Mouse (Mus musculus) right cerebral cortex, adult 2 months (tissue): Measurements from ENCODE around the gene Stk17b.
"Not testable (repeated sequence)": the region's sequence is repeated elsewhere in the genome, so short reads cannot be mapped to it uniquely, and the experiment has no call there.

Experiments
- DNase-seq, 2 experiments: peaks; one replicate each; pipeline ENCODE4 v3.0.0; 2021 to 2022; ENCODE audit warnings: low spot score in 2 of 2

Stk17b gene

DNA sequence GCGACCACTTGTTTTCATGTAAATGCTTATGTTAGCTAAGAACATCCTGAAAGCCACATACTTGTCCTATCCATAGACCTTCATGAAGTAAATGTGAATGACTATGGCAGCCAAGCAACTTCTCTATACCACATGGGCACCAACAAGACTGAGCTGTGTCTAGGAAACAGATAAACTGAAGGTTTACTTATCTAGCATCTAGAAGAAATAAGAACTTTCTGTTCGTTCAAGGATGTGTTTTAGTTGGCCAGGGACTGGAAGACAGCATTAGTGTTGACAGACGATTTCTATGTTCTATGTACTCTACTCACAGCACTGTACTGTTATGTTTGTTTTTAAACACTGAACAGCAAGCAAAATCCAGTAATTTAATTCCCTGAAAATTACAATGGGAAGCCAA, 2.9 kb downstream of the Stk17b start:
- no peak for DNase-seq

DNA sequence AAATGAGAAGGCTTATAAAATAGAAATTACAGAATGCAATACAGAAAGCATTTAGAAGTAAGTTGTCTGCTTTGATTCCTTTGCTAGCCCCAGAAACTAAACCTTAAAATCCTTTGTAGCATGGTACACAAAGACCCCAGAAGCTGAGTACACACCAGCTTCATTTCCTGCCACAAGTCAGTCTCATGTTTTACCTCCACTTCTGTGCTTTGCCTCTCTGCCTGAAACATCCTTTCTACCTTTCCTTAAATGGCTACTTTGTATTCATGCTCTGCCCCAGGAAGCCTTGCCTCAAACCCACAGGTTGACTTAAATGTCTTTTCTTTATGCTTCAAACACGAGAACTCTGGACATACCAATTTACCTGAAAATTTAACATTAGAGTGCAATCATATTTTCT, 3.7 kb downstream of the Stk17b start:
- DNase-seq, result no peak

GRCm38 (mm10) chr1:53776176-53776905, 8.7 kb downstream of the Stk17b start:
- DNase-seq, result no peak

DNA sequence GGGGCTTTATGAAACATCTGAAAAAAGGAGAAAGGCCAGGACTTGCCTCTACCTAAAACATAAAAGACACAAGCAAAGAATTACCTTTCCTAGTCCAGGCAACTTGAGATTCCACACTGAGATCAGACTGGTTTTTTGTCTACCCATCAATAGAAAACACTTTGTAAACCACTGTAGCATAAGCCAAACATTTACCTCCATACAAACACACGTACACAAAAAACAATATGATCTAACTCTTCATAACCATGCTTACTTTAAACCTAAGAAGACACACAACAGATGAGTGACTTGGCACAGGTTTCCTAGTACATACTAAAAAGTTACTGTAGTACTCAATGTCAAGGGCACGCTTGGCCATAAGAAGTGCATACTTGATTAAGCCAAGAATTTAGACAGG, 9.5 kb downstream of the Stk17b start:
- no peak for DNase-seq

DNA sequence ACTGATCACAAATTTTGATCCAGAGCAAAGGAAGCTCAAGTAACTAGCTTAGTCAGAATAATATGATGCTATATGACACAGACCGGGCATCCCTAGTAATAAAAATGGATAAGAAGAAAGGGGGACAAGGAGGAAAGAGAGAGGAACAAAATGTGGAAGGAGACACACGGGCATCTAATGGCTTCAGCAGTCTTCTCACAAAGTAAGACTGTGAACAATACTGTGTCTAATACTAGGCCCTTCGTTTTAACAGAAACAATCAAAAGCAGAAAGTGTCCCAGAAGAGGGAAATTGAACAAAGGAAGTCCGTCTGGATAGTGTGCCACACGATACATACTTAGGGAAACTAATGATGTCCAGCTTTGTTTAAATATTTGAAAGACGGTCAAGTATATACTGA, 10.0 kb downstream of the Stk17b start:
- DNase-seq, result no peak

- no peak for DNase-seq
Observed at GRCm38 (mm10) chr1:53774571-53774970, 10.5 kb downstream of the Stk17b start.

GRCm38 (mm10) chr1:53773994-53774393, 11.0 kb downstream of the Stk17b start:
- no peak for DNase-seq

GRCm38 (mm10) chr1:53772967-53773366, 12.1 kb downstream of the Stk17b start:
- no peak for DNase-seq

GRCm38 (mm10) chr1:53771476-53771875, 13.5 kb downstream of the Stk17b start:
- DNase-seq, result no peak

DNA sequence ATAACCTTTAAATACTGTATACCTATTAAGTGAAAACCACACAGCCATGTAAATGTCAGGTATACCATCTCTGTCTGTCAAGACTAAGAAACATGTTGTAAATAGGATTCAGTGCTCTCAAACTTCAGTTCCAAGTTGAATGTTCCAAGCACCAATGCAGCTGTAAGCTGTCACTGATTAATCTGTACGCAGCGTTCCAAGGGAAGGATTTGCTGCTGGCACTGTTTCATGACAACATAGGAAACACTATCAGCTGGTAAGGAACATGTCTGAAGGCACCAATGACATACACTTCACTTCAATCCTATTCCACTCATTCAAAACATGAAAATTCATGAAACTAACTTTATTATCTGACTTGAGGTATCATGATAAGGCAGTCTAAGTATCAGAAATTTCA, 18.9 kb downstream of the Stk17b start:
- no peak for DNase-seq

DNA sequence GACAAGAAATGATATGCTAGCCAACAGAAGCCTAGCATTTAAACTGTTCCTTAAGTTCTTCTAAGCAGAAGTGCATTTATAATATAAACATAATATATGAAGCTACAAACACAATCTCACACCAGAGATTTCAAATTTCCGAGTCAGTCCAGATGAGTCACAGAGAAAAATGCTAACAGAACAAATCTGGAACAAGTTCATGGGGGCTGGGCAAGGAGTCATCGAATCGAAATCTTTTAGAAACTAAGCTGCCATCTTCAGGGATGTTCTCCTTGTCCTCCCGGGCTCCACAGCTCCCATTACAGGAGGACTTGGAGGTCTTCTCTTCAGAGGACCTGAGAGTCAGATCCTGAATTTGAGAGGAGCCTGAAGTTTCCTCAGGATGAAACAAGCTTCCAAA, 27.7 kb downstream of the Stk17b start:
- DNase-seq, result no peak

DNA sequence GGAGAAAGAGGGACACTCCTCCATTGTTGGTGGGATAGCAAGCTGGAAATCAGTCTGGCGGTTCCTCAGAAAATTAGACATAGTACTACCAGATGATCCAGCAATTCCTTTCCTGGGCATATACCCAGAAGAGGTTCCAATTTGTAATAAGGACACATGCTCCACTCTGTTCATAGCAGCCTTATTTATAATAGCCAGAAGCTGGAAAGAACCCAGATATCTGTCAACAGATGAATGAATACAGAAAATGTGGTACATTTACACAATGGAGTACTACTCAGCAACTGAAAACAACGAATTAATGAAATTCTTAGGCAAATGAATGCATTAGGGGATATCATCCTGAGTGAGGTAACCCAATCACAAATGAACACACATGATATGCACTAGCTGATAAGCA, 31.5 kb downstream of the Stk17b start:
- DNase-seq, result not testable (repeated sequence)

DNA sequence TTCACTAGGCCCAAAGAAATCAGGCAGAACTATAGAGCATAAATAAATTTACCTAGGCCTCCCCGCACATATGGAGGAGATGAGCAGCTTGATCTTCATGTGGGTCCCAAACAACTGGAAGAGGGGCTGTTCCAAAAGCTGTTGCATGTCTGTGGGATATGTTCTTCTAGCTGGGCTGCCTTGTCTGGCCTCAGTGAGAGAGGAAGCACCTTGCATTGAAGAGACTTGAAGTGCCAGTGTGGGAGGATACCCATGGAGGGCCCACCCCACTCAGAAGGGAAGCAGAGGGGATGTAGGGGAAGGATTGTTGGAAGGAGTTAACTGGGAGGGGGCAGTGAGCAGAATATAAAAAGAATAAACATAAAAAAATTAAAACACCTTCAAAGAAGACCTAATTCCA, 33.9 kb downstream of the Stk17b start:
- no peak for DNase-seq

DNA sequence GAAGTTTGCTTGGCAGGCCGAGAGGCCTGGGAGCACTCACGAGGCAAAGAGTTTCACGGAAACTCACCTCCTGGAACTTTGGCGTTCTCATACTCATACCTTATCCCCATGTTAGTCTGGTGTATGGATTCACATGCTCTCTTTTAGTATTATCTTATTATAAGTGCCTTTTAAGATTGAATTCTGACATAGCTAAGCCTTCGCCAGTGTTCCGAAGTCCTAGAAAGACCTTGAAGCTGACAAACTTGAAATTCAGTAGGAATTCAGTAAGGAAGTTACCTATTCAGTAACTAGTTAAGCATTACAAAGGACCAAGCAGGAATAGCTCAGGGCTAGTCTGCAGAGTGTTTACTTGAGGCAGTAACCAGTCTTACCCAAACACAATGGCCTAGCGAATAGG, 34.3 kb downstream of the Stk17b start:
- not testable (repeated sequence) for DNase-seq

- DNase-seq, result not testable (repeated sequence)
Observed at GRCm38 (mm10) chr1:53749881-53750385, 35.1 kb downstream of the Stk17b start.

GRCm38 (mm10) chr1:53748571-53748970, 36.5 kb downstream of the Stk17b start:
- DNase-seq, result no peak

- DNase-seq, result no peak
Observed at GRCm38 (mm10) chr1:53746001-53746400, 39.0 kb downstream of the Stk17b start.

DNA sequence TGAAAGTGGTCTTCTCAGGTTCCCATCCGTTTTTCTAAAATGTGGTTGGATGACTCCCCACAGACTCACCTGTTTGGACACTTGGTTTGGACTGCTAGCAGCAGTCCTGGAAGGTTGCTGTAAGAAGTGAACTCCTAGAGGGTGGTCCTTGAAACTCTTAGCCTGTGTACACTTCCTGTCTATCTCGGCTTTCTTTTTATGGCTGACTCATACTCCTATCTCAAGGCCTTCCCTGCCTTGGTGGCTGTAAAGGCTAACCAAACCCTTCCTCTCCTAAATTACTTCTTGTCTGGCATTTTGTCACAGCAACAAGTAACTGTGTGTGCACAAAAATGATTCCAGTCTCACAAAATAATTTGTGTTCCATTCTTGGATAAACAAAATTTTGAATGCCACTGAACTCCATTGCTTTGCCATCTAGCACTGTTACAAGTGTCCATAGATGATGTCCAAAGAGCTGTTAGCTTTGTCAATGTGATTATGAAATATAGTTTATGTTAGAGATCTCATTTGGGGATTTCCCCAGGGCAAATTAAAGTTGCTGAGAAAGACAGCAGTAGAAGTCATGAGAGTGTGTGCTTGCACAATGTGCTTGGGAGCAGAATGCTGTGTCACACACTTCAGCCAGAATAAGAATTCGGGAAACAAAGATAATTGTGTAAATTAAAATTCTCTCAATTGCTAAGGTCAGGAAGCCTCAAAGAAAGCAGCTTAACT, 43.1 kb downstream of the Stk17b start:
- no peak for DNase-seq

DNA sequence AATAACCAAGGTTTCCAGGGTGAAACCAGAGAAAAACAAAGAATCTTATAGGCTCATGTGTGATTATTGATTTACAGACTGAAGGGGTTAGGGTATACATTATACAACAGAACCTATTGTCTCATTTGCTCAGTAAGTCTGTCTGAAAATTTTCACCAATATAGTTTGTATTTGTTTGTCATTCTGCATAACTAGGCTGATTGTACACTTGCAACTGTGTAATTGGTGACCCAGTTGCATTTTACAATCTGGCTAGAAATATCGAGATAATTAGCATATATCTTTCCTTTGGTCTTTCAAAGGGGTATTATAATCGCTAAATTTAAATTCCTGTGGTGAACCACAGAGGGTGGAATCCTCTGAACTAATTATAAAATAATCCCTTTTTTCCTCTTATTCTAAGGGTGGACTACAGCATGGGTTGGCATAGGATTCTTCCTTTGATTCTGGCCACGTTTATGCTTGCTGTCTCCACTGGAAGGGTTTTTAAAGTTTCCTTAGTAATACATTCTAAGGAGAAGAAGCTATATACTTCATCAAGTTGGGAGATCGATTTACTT, 44.2 kb downstream of the Stk17b start:
- no peak for DNase-seq

DNA sequence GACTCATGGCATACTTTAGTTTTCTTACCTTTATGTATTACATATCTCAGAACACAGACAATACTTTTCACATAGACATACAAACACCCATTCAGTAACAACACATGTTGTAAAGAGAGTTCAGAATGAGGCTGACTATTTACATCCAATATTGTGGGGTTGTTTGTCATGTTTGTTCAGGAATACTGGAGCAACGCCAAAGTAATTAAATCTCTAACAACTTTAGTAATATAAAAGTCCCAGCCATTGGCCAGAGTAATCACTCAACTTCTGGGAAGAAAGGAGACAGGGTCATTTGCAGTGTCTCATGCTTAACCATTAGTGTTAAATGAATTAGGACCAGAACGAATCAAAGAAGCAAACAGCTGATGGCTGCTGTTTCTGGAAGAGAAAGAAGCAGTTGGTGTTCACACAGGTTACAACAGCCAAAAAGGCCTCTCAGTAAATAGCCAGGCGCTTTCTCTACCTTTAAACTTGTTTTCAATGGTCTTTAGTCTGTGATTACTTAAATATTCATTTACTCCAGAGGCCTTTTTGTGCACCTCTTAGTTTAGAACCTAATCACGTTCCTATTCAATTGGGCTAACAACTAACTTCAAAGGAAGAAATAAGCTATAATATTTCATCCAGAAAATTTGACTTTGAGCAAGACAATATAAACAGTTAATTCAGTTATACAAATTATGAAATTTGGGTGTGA, 44.8 kb downstream of the Stk17b start:
- not testable (repeated sequence) for DNase-seq

- DNase-seq, result no peak
Observed at GRCm38 (mm10) chr1:53736583-53736982, 48.4 kb downstream of the Stk17b start.

GRCm38 (mm10) chr1:53728489-53729225, 56.4 kb downstream of the Stk17b start:
- DNase-seq, result no peak
